ENCODE assay signal across 23 mouse cellular contexts in the genomic region with DNA sequence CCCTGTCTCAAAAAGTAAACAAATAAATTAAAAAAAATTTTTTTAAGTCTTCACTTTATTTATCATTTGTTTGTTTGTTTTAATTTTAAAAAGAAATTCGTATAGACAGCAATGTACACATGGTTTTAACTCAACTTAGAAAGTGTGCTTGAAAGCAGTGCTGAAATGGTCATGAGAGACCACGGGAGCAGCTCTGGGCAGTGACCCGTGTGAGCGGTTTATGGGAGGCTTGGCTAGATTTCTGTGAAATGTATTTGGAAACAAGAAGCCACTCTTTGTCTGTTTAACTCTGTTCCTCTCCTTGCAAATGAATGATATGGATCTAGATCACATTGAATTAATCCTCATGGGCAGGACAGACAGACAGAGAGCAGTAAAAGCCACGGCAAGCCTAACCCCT. TPM values are rescaled to one million over a fixed set of nuclear protein-coding genes. Genes with fewer than 3 reads are reported as not detected.
"Had no signal": no experiment of that assay in that cellular context is flagged by ENCODE, and none has a peak within 500 bp of the region (broad histone marks: within the 10 kb centered on the region; RNA-seq: fewer than 3 reads in every experiment).

No protein-coding gene starts in this region.

- H3K36me3 ChIP-seq: heart, embryonic 13.5 days; heart, embryonic 15.5 days; hindbrain, embryonic 13.5 days; hindbrain, embryonic 15.5 days; limb, embryonic 13.5 days; limb, embryonic 15.5 days; liver, embryonic 12.5 days had no signal

- H3K27me3 ChIP-seq: heart, embryonic 13.5 days; heart, embryonic 15.5 days; hindbrain, embryonic 13.5 days; hindbrain, embryonic 15.5 days; limb, embryonic 13.5 days; limb, embryonic 15.5 days; liver, embryonic 12.5 days had no signal

- ATAC-seq: hindbrain, postnatal 0 days; intestine, embryonic 16.5 days; liver, embryonic 12.5 days had no signal

- H3K4me1 ChIP-seq: hindbrain, embryonic 13.5 days; hindbrain, embryonic 15.5 days; limb, embryonic 13.5 days; limb, embryonic 15.5 days; liver, embryonic 12.5 days had no signal

- H3K27ac ChIP-seq: gastrocnemius, adult 2 months; heart, adult 2 months; heart, embryonic 13.5 days; heart, embryonic 15.5 days; hindbrain, embryonic 13.5 days; hindbrain, embryonic 15.5 days; hindbrain, postnatal 0 days; limb, embryonic 13.5 days; limb, embryonic 15.5 days; liver, embryonic 12.5 days; liver, embryonic 14.5 days had no signal

- H3K4me2 ChIP-seq: heart, embryonic 11.5 days; heart, embryonic 13.5 days; heart, embryonic 15.5 days; hindbrain, embryonic 13.5 days; hindbrain, embryonic 15.5 days; limb, embryonic 13.5 days; limb, embryonic 15.5 days; liver, embryonic 12.5 days had no signal

- H3K4me3 ChIP-seq: gastrocnemius, adult 2 months; heart, adult 2 months; heart, embryonic 13.5 days; heart, embryonic 15.5 days; hindbrain, embryonic 13.5 days; hindbrain, embryonic 15.5 days; limb, embryonic 13.5 days; limb, embryonic 15.5 days; liver, embryonic 12.5 days had no signal

- H3K9me3 ChIP-seq: heart, embryonic 13.5 days; heart, embryonic 15.5 days; hindbrain, embryonic 13.5 days; hindbrain, embryonic 15.5 days; limb, embryonic 13.5 days; limb, embryonic 15.5 days; liver, embryonic 12.5 days had no signal

- H3K9ac ChIP-seq: heart, embryonic 13.5 days; heart, embryonic 15.5 days; hindbrain, embryonic 13.5 days; hindbrain, embryonic 15.5 days; limb, embryonic 13.5 days; limb, embryonic 15.5 days; liver, embryonic 12.5 days; liver, embryonic 14.5 days had no signal

- DNase-seq: gastrocnemius, adult 2 months; gastrocnemius, postnatal 10 days; gastrocnemius, postnatal 25 days; heart, adult 2 months; heart, postnatal 14 days; heart, postnatal 36 days; layer of hippocampus, adult 9-11 months; layer of hippocampus, postnatal 36 days; left cerebral cortex, postnatal 4 days; lung, adult 18-20 months had no signal

RNA-seq across cellular contexts. Expression of a gene that starts 59.3 kb away (rescaled TPM):
- polyA plus RNA-seq: large intestine, adult 2 months; liver, adult 2 months had no signal
